Mouse (Mus musculus): ENCODE data around the gene H2afj. TPM values are rescaled to one million over a fixed set of nuclear protein-coding genes. Genes with fewer than 3 reads are reported as not detected.

H2afj gene
- polyA plus RNA-seq, 1 experiment from 2014 or later, result 81.5 TPM

DNA sequence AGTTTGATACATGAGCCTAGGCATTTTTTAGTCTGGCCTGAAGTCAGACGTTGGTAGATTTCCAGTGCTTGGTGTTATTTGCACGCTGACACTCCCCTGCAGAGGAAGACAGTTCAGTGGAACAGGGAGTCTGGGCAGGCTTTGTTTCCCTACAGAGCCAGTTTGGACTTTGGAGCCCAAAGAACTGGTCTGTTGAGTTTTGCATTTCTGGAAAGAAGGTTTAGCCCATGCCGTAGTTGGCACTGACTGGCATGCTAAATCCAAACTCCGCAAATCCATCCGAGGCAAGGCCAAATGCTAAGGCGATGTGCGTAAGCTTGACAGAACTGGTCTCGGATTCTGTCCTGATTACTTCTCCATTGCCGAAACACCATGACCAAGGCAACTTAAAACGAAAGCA lies 3.2 kb downstream of the H2afj start:
- Histone ChIP-seq H3K4me2 (ENCODE audit: low read depth) (no peak overlapping the region), H3K27ac (ENCODE audit: low read depth, low read length) (no peak overlapping the region), H3K4me1 (ENCODE audit: control insufficient read depth, insufficient read depth, low read length) (peaks cover 5% of the 10 kb centered on the region; the same call in 1 of the 2 replicates), H3K36me3 (ENCODE audit: control insufficient read depth, insufficient read depth, low read length) (peaks cover 17% of the 10 kb centered on the region), H3K9me3 (ENCODE audit: control insufficient read depth, low read length) (no peaks in the 10 kb centered on the region), H3K4me3 (ENCODE audit: low read depth, low read length) (no peak overlapping the region), H3K9ac (ENCODE audit: low read length) (no peak overlapping the region), H3K27me3 (ENCODE audit: control insufficient read depth, insufficient read depth, low read length) (no peaks in the 10 kb centered on the region)
- ATAC-seq (ENCODE audit: insufficient read depth, low FRiP score, low TSS enrichment) (no peak), DNase-seq (ENCODE audit: low spot score) (no peak)
- 90% methylated on average over 10 of the region's 10 CpGs for WGBS

DNA sequence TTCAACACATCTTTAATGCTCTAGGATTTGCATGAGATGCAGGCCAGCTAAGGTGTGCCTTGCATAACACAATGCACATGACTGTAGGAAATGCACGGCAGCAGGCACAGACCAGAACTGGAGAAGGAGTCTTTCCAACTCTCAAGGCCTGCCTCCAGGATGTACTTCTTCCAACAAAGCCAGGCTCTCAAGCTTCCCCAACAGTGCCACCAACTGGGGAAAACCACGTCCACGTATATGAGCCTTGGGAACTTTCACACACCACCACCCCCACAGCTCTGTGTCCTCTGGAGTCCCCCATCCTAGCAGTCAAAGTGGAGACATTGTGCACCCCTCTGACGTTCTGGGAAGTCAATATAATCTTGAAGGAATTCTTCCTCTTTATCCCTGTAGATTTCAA lies 5.1 kb downstream of the H2afj start:
- H3K36me3 ChIP-seq (ENCODE audit: control insufficient read depth, insufficient read depth, low read length), result peaks cover 23% of the 10 kb centered on the region

DNA sequence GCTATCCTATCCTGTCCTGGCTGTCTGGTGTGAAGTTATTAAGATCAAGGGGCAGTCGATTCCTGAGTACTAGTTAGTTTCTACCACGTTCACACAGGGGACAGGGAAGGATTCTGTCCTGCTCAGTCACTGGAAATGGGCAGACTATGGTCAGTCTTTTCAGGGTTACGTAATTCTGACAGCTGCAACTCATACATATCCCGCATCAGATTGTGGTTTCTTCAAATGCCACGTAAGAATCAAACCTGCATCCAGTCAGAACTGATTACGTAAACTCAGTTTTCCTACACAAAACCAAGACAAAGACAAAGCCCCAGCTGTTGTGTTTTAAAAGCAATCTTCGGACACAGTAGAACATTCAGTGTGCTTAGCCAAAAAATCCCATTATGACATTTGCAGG lies 7.3 kb downstream of the H2afj start:
- H3K4me2 ChIP-seq (ENCODE audit: low read depth), result no peak overlapping the region
- 96% methylated on average over 7 of the region's 7 CpGs for WGBS
- no peak overlapping the region for H3K27ac ChIP-seq (ENCODE audit: low read depth, low read length)
- no peaks in the 10 kb centered on the region for H3K27me3 ChIP-seq (ENCODE audit: control insufficient read depth, insufficient read depth, low read length)
- DNase-seq (ENCODE audit: low spot score), result no peak
- peaks cover 30% of the 10 kb centered on the region for H3K36me3 ChIP-seq (ENCODE audit: control insufficient read depth, insufficient read depth, low read length)
- H3K9ac ChIP-seq (ENCODE audit: low read length), result no peak overlapping the region
- H3K9me3 ChIP-seq (ENCODE audit: control insufficient read depth, low read length), result no peaks in the 10 kb centered on the region
- ATAC-seq (ENCODE audit: insufficient read depth, low FRiP score, low TSS enrichment), result no peak
- H3K4me1 ChIP-seq (ENCODE audit: control insufficient read depth, insufficient read depth, low read length), result no peaks in the 10 kb centered on the region
- no peak overlapping the region for H3K4me3 ChIP-seq (ENCODE audit: low read depth, low read length)

More for the DNA sequence above, 5.1 kb downstream of the H2afj start:
- Histone ChIP-seq H3K4me1 (ENCODE audit: control insufficient read depth, insufficient read depth, low read length) (peaks cover 5% of the 10 kb centered on the region; the same call in 1 of the 2 replicates), H3K9me3 (ENCODE audit: control insufficient read depth, low read length) (no peaks in the 10 kb centered on the region), H3K4me3 (ENCODE audit: low read depth, low read length) (no peak overlapping the region), H3K9ac (ENCODE audit: low read length) (no peak overlapping the region), H3K27me3 (ENCODE audit: control insufficient read depth, insufficient read depth, low read length) (no peaks in the 10 kb centered on the region), H3K27ac (ENCODE audit: low read depth, low read length) (no peak overlapping the region), H3K4me2 (ENCODE audit: low read depth) (no peak overlapping the region)
- ATAC-seq (ENCODE audit: insufficient read depth, low FRiP score, low TSS enrichment) (no peak), DNase-seq (ENCODE audit: low spot score) (no peak)
- 46% methylated on average over 4 of the region's 4 CpGs for WGBS

DNA sequence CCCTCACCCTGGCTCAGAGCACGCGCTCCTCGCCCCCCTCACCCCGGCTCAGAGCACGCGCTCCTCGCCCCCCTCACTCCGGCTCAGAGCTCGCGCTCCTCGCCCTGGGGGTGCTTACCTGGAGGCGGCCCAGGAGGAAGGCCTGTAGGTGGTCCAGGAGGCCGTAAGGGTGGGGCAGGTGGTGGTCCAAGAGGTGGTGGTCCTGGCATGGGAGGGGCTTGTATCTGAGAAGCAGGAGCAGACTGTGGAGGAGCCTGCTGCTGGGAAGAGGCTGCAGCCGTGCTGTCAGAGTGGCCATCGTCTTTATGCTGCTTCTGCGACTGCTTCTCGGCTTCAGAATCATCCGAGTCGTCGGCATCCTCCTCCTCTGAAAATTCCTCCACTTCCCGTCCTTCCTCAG lies 8.8 kb downstream of the H2afj start:
- Histone ChIP-seq H3K9me3 (ENCODE audit: control insufficient read depth, low read length) (no peaks in the 10 kb centered on the region), H3K9ac (ENCODE audit: low read length) (no peak overlapping the region), H3K27ac (ENCODE audit: low read depth, low read length) (no peak overlapping the region), H3K27me3 (ENCODE audit: control insufficient read depth, insufficient read depth, low read length) (no peaks in the 10 kb centered on the region), H3K4me1 (ENCODE audit: control insufficient read depth, insufficient read depth, low read length) (no peaks in the 10 kb centered on the region), H3K4me2 (ENCODE audit: low read depth) (no peak overlapping the region), H3K4me3 (ENCODE audit: low read depth, low read length) (no peak overlapping the region), H3K36me3 (ENCODE audit: control insufficient read depth, insufficient read depth, low read length) (peaks cover 39% of the 10 kb centered on the region)
- ATAC-seq (ENCODE audit: insufficient read depth, low FRiP score, low TSS enrichment), result no peak
- 97% methylated on average over 21 of the region's 21 CpGs for WGBS
- no peak for DNase-seq (ENCODE audit: low spot score)

DNA sequence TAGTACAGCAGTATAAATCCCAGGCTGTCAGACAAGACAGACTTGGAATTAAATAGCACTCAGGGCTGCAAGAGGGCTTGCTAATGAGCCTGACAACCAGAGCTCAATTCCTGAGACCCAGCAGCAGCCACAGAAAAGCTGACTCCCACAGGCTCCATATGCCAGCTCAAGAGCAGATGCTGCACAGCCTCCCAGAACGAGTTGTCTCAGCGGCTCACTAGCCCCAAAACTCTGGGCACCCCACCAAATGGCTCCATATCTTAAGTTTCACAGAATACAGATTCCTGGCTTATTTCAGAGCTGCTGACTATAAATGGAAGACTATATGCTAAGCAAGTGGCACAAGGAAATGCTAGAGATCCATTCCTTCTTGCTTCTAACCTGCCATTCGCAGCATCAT lies 9.5 kb downstream of the H2afj start:
- H3K27ac ChIP-seq (ENCODE audit: low read depth, low read length), result no peak overlapping the region
- no peaks in the 10 kb centered on the region for H3K4me1 ChIP-seq (ENCODE audit: control insufficient read depth, insufficient read depth, low read length)
- 97% methylated on average over 3 of the region's 3 CpGs for WGBS
- peaks cover 39% of the 10 kb centered on the region for H3K36me3 ChIP-seq (ENCODE audit: control insufficient read depth, insufficient read depth, low read length)
- no peak overlapping the region for H3K4me2 ChIP-seq (ENCODE audit: low read depth)
- no peaks in the 10 kb centered on the region for H3K27me3 ChIP-seq (ENCODE audit: control insufficient read depth, insufficient read depth, low read length)
- DNase-seq (ENCODE audit: low spot score), result no peak
- H3K9ac ChIP-seq (ENCODE audit: low read length), result no peak overlapping the region
- no peak for ATAC-seq (ENCODE audit: insufficient read depth, low FRiP score, low TSS enrichment)
- H3K9me3 ChIP-seq (ENCODE audit: control insufficient read depth, low read length), result no peaks in the 10 kb centered on the region
- no peak overlapping the region for H3K4me3 ChIP-seq (ENCODE audit: low read depth, low read length)

DNA sequence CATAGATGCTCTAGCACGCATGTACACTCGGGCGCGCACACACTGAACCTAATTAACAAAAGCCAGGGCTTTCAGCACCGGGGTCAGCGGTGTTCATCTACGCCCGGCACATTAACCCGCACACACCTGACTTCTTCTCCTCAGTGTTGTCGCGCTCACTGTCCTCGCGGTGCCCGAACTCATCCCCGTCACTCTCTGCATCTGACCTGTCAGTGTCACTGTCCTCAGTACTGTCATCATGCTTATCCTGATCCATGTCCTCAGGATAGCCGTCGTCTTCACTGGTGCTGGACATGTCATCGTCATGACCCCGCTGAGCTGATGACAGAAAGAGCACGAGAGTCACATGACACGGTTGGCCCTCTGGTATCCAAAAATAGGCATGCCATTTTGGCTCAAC lies 12.3 kb downstream of the H2afj start:
- H3K4me3 ChIP-seq (ENCODE audit: low read depth, low read length), result no peak overlapping the region
- H3K36me3 ChIP-seq (ENCODE audit: control insufficient read depth, insufficient read depth, low read length), result peaks cover 33% of the 10 kb centered on the region
- DNase-seq (ENCODE audit: low spot score) (no peak), ATAC-seq (ENCODE audit: insufficient read depth, low FRiP score, low TSS enrichment) (no peak)
- no peak overlapping the region for H3K9ac ChIP-seq (ENCODE audit: low read length)
- H3K27ac ChIP-seq (ENCODE audit: low read depth, low read length), result no peak overlapping the region
- no peaks in the 10 kb centered on the region for H3K27me3 ChIP-seq (ENCODE audit: control insufficient read depth, insufficient read depth, low read length)
- 97% methylated on average over 21 of the region's 21 CpGs for WGBS
- H3K4me1 ChIP-seq (ENCODE audit: control insufficient read depth, insufficient read depth, low read length), result no peaks in the 10 kb centered on the region
- H3K4me2 ChIP-seq (ENCODE audit: low read depth), result no peak overlapping the region
- no peaks in the 10 kb centered on the region for H3K9me3 ChIP-seq (ENCODE audit: control insufficient read depth, low read length)

DNA sequence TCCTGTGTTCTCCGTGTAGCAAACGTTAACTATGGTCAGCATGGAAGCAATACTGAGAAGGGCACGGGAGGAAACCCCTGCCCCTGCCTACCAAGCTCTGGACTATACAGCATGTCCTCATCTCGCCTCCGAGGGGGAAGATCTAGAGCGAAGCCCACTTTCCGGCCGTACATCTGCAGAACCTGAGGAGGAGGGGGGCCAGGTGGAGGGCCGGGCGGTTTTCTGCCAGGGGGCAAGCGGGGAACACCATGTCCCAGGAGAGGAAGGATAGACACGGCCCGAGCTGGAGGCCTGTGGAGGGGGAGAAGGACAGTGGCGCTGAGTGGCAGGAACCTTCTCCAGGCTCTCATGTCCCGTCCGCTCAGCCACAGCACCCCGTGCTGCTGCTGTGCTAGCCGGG lies 13.0 kb downstream of the H2afj start:
- Histone ChIP-seq H3K36me3 (ENCODE audit: control insufficient read depth, insufficient read depth, low read length) (peaks cover 30% of the 10 kb centered on the region), H3K9ac (ENCODE audit: low read length) (no peak overlapping the region)
- ATAC-seq (ENCODE audit: insufficient read depth, low FRiP score, low TSS enrichment), result no peak

DNA sequence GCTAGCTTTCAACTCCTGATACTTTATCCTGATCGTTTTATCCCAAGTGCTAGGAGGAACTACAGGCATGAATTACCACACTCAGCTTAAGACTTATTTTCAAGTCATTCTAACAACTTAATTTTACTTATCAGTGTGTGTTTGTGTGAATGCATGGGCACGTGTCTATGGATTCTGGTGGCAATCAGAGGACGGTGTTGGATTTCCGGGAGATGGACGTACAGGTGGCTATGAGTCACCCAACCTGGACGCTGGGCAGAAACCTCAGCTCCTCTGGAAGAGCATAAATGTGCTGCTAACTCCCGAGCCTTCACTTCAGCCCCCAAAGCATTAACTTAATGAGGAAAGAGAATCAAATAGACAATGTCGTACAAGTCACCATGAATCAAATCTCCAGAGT lies 16.9 kb downstream of the H2afj start:
- Histone ChIP-seq H3K4me2 (ENCODE audit: low read depth) (no peak overlapping the region), H3K36me3 (ENCODE audit: control insufficient read depth, insufficient read depth, low read length) (peaks cover 21% of the 10 kb centered on the region), H3K27me3 (ENCODE audit: control insufficient read depth, insufficient read depth, low read length) (no peaks in the 10 kb centered on the region), H3K9ac (ENCODE audit: low read length) (no peak overlapping the region), H3K27ac (ENCODE audit: low read depth, low read length) (no peak overlapping the region), H3K4me1 (ENCODE audit: control insufficient read depth, insufficient read depth, low read length) (peaks cover 3% of the 10 kb centered on the region), H3K4me3 (ENCODE audit: low read depth, low read length) (no peak overlapping the region), H3K9me3 (ENCODE audit: control insufficient read depth, low read length) (no peaks in the 10 kb centered on the region)
- WGBS, result 95% methylated on average over 8 of the region's 8 CpGs
- DNase-seq (ENCODE audit: low spot score), result no peak
- ATAC-seq (ENCODE audit: insufficient read depth, low FRiP score, low TSS enrichment), result no peak

More for the DNA sequence above, 13.0 kb downstream of the H2afj start:
- H3K4me2 ChIP-seq (ENCODE audit: low read depth), result no peak overlapping the region
- no peaks in the 10 kb centered on the region for H3K27me3 ChIP-seq (ENCODE audit: control insufficient read depth, insufficient read depth, low read length)
- H3K27ac ChIP-seq (ENCODE audit: low read depth, low read length), result no peak overlapping the region
- H3K9me3 ChIP-seq (ENCODE audit: control insufficient read depth, low read length), result no peaks in the 10 kb centered on the region
- H3K4me3 ChIP-seq (ENCODE audit: low read depth, low read length), result no peak overlapping the region
- DNase-seq (ENCODE audit: low spot score), result no peak
- WGBS, result 95% methylated on average over 18 of the region's 18 CpGs
- no peaks in the 10 kb centered on the region for H3K4me1 ChIP-seq (ENCODE audit: control insufficient read depth, insufficient read depth, low read length)

DNA sequence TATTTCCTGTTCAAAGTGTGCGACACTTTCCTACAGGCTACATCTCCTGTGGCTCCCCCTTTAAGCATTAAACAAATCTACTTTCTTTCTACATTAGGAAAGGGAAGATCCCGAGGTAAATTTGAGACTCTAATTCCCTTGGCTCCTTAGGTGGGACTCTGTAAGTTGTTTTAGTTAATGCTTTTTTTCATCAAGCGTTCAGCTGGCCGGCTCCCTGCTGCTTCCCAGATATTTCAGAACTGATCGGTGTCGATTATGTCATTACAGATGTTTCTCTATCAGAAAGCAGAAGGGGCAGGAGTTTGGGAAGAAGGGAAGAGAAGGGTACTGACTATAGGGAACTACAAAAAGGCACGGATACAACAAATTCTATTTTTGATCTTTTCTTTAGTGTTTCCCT lies 19.1 kb downstream of the H2afj start:
- peak overlapping the region; percentile 93 for H3K9ac ChIP-seq (ENCODE audit: low read length)
- 23% methylated on average over 7 of the region's 7 CpGs for WGBS
- H3K27ac ChIP-seq (ENCODE audit: low read depth, low read length), result no peak overlapping the region

More for the DNA sequence above, 19.1 kb downstream of the H2afj start:
- Histone ChIP-seq H3K4me1 (ENCODE audit: control insufficient read depth, insufficient read depth, low read length) (peaks cover 3% of the 10 kb centered on the region), H3K27me3 (ENCODE audit: control insufficient read depth, insufficient read depth, low read length) (no peaks in the 10 kb centered on the region), H3K9me3 (ENCODE audit: control insufficient read depth, low read length) (no peaks in the 10 kb centered on the region), H3K4me3 (ENCODE audit: low read depth, low read length) (peak overlapping the region; percentile 82), H3K36me3 (ENCODE audit: control insufficient read depth, insufficient read depth, low read length) (peaks cover 8% of the 10 kb centered on the region; the same call in 1 of the 2 replicates), H3K4me2 (ENCODE audit: low read depth) (peak overlapping the region; percentile 54)
- DNase-seq (ENCODE audit: low spot score) (no peak), ATAC-seq (ENCODE audit: insufficient read depth, low FRiP score, low TSS enrichment) (no peak)

Data from neural tube, embryonic 11.5 days (tissue).